Comparison of ENCODE assay signal across 30 mouse cellular contexts in genomic region chr1:120243987-120244386, GRCm38 (mm10). TPM values are rescaled to one million over a fixed set of nuclear protein-coding genes. Genes with fewer than 3 reads are reported as not detected.
DNase-seq lines count a peak whose midpoint lies in the region; ATAC-seq and TF ChIP-seq lines count a peak whose summit lies in the region.
"Had no signal": no experiment of that assay in that cellular context is flagged by ENCODE, and none has a peak within 500 bp of the region (broad histone marks: within the 10 kb centered on the region; RNA-seq: fewer than 3 reads in every experiment).

No protein-coding gene starts in this region.

- 86% methylated on average over 11 of the region's 11 CpGs for WGBS in heart, adult 2 months
- 79% methylated on average over 11 of the region's 11 CpGs for WGBS in lung, postnatal 0 days

- peak; percentile 27; the same call in 1 of the 2 replicates for TF ChIP-seq CTCF in heart, adult 2 months (IDR thresholded peaks at IDR 0.05)
- TF ChIP-seq CTCF in layer of hippocampus, adult 2 months (conservative IDR thresholded peaks at IDR 0.05): peak; percentile 54
- peak; percentile 31 for TF ChIP-seq CTCF in lung, postnatal 0 days (IDR thresholded peaks at IDR 0.05)
- peak; percentile 19; the same call in 1 of the 2 replicates for TF ChIP-seq CTCF in brain, embryonic 14.5 days (IDR thresholded peaks at IDR 0.05; ENCODE audit: borderline replicate concordance, extremely low read depth, insufficient read depth, insufficient read length)

- no peaks in the 10 kb centered on the region for H3K79me2 ChIP-seq in heart, adult 2 months (replicated peaks; ENCODE audit: control insufficient read depth, insufficient read depth, low read length)

- peaks cover 11% of the 10 kb centered on the region for H3K4me1 ChIP-seq in heart, adult 2 months (ENCODE audit: control insufficient read depth, insufficient read depth, low read length)
- H3K4me1 ChIP-seq in lung, postnatal 0 days (ENCODE audit: insufficient read depth, low read depth, low read length): no peaks in the 10 kb centered on the region
- H3K4me1 ChIP-seq: intestine, embryonic 15.5 days; limb, embryonic 10.5 days; midbrain, embryonic 12.5 days; neural tube, embryonic 15.5 days had no signal

- no peak overlapping the region for H3K4me2 ChIP-seq in lung, postnatal 0 days (replicated peaks; ENCODE audit: low read depth, low read length)
- H3K4me2 ChIP-seq: embryonic facial prominence, embryonic 13.5 days; heart, embryonic 11.5 days; hindbrain, embryonic 15.5 days; intestine, embryonic 15.5 days; limb, embryonic 15.5 days; midbrain, embryonic 12.5 days; neural tube, embryonic 15.5 days had no signal

- no peaks in the 10 kb centered on the region for H3K9me3 ChIP-seq in lung, postnatal 0 days (ENCODE audit: low read length)
- H3K9me3 ChIP-seq: embryonic facial prominence, embryonic 13.5 days; forebrain, embryonic 10.5 days; hindbrain, embryonic 10.5 days; hindbrain, embryonic 15.5 days; intestine, embryonic 15.5 days; limb, embryonic 10.5 days; limb, embryonic 15.5 days; midbrain, embryonic 12.5 days; neural tube, embryonic 15.5 days had no signal

- H3K36me3 ChIP-seq in heart, adult 2 months (ENCODE audit: control insufficient read depth, insufficient read depth, low read length): no peaks in the 10 kb centered on the region
- no peaks in the 10 kb centered on the region for H3K36me3 ChIP-seq in lung, postnatal 0 days (ENCODE audit: insufficient read depth, low read length)
- H3K36me3 ChIP-seq: embryonic facial prominence, embryonic 13.5 days; forebrain, embryonic 10.5 days; hindbrain, embryonic 10.5 days; hindbrain, embryonic 15.5 days; intestine, embryonic 15.5 days; limb, embryonic 10.5 days; midbrain, embryonic 12.5 days; neural tube, embryonic 15.5 days had no signal

- TF ChIP-seq EP300 in heart, adult 2 months (IDR thresholded peaks at IDR 0.05; ENCODE audit: insufficient read depth, low read depth, low read length): no peak
- TF ChIP-seq EP300 in lung, postnatal 0 days (IDR thresholded peaks at IDR 0.05): no peak

- H3K27ac ChIP-seq in heart, adult 2 months: no peak overlapping the region
- no peak overlapping the region for H3K27ac ChIP-seq in layer of hippocampus, adult 2 months
- no peak overlapping the region for H3K27ac ChIP-seq in lung, postnatal 0 days (ENCODE audit: low read length)
- H3K27ac ChIP-seq: embryonic facial prominence, embryonic 13.5 days; forebrain, embryonic 10.5 days; hindbrain, embryonic 10.5 days; hindbrain, embryonic 15.5 days; intestine, embryonic 15.5 days; limb, embryonic 10.5 days; limb, embryonic 15.5 days; midbrain, embryonic 12.5 days; neural tube, embryonic 15.5 days had no signal

- no peaks in the 10 kb centered on the region for H3K27me3 ChIP-seq in heart, adult 2 months (ENCODE audit: control insufficient read depth, insufficient read depth, low read length)
- H3K27me3 ChIP-seq in lung, postnatal 0 days (replicated peaks; ENCODE audit: insufficient read depth, low read length): no peaks in the 10 kb centered on the region
- H3K27me3 ChIP-seq: embryonic facial prominence, embryonic 13.5 days; hindbrain, embryonic 15.5 days; intestine, embryonic 15.5 days; limb, embryonic 15.5 days; midbrain, embryonic 12.5 days; neural tube, embryonic 15.5 days had no signal

- H3K4me3 ChIP-seq in heart, adult 2 months: no peak overlapping the region
- H3K4me3 ChIP-seq in layer of hippocampus, adult 2 months: no peak overlapping the region
- no peak overlapping the region for H3K4me3 ChIP-seq in lung, postnatal 0 days (ENCODE audit: low read depth, low read length)
- H3K4me3 ChIP-seq: embryonic facial prominence, embryonic 13.5 days; forebrain, embryonic 10.5 days; hindbrain, embryonic 10.5 days; hindbrain, embryonic 15.5 days; intestine, embryonic 15.5 days; limb, embryonic 10.5 days; limb, embryonic 15.5 days; midbrain, embryonic 12.5 days; neural tube, embryonic 15.5 days had no signal

- intact Hi-C loops in heart, adult 2 months (cut with DNase I): no loop called here

- ATAC-seq in lung, postnatal 0 days: no peak
- ATAC-seq in monocyte, adult 5-6 weeks (replicated peaks; ENCODE audit: insufficient number of reproducible peaks, low FRiP score, low TSS enrichment, poor library complexity, severe bottlenecking): no peak
- ATAC-seq: forebrain, embryonic 16.5 days; intestine, embryonic 15.5 days had no signal

- DNase-seq in heart, adult 2 months: no peak
- DNase-seq in heart, adult 9 months (ENCODE audit: low spot score in 2 of 2): no peak
- DNase-seq in layer of hippocampus, adult 2 months (ENCODE audit: low spot score in 2 of 2): no peak
- no peak for DNase-seq in layer of hippocampus, postnatal 25 days (ENCODE audit: extremely low spot score in 1 of 2, low spot score in 1 of 2)
- no peak for DNase-seq in lung, postnatal 0 days (ENCODE audit: low spot score)
- DNase-seq in lung, postnatal 14 days: no peak
- DNase-seq in brain, embryonic 14.5 days (ENCODE audit: low read depth): no peak
- DNase-seq: adrenal gland, postnatal 14 days; cerebellum, adult 11-12 months; cerebellum, adult 9-11 months; embryo, embryonic 11 days; gastrocnemius, postnatal 10 days; kidney, adult 9 months; kidney, postnatal 25 days; right cerebral cortex, adult 18-20 months; spleen, adult 18-20 months; thymus, adult 18-20 months; thymus, postnatal 25 days had no signal

- H3K9ac ChIP-seq in heart, adult 2 months (ENCODE audit: low read depth, low read length): no peak overlapping the region
- H3K9ac ChIP-seq in lung, postnatal 0 days (replicated peaks; ENCODE audit: low read depth): no peak overlapping the region
- H3K9ac ChIP-seq: embryonic facial prominence, embryonic 13.5 days; hindbrain, embryonic 15.5 days; intestine, embryonic 15.5 days; limb, embryonic 15.5 days; midbrain, embryonic 12.5 days; neural tube, embryonic 15.5 days had no signal

- no peak for TF ChIP-seq POLR2A in heart, adult 2 months (IDR thresholded peaks at IDR 0.05; ENCODE audit: insufficient read depth, low read depth, low read length)
- no peak for TF ChIP-seq POLR2A in brain, embryonic 14.5 days (IDR thresholded peaks at IDR 0.05; ENCODE audit: borderline replicate concordance, extremely low read depth, insufficient read depth, insufficient read length, poor library complexity, severe bottlenecking)

RNA-seq across cellular contexts. Expression of gene Steap3, which starts 28.5 kb away (rescaled TPM):
- 10 to 100 TPM; 25.2 to 27.9 TPM for total RNA-seq in heart, adult 2 months (2021)
- polyA plus RNA-seq in heart, adult 2 months (2012; rRNA removed): 54.9 and 70.5 TPM in 2 replicates
- total RNA-seq in layer of hippocampus, adult 2 months (2021): 1 to 10 TPM; 6.2 to 6.8 TPM
- total RNA-seq in layer of hippocampus, postnatal 25 days (2021): 1 to 10 TPM; 6.9 to 7.0 TPM
- polyA plus RNA-seq in lung, postnatal 0 days (2015; fragmentation: Nextera tagmentation; extraction: Ambion mirVana): 4.3 and 4.4 TPM in 2 replicates
- polyA plus RNA-seq in brain, embryonic 14.5 days (2012; rRNA removed): 3.0 and 3.7 TPM in 2 replicates
- total RNA-seq in monocyte, adult 5-6 weeks (2017): 1.0 to 5.1 TPM (median 3.0 TPM) in 3 replicates
